Mouse (Mus musculus) kidney, embryonic 16.5 days (tissue): ENCODE results near the gene Xpo4. TPM values are rescaled to one million over a fixed set of nuclear protein-coding genes. Genes with fewer than 3 reads are reported as not detected.
A peak's percentile ranks its signal among the peaks of the same experiment; 100 is the strongest.

ENCODE experiments used
- ATAC-seq: fragments of 200-750 bp; cut with Nextera tagmentation; 2 replicates; pipeline ENCODE4 v1.8.0; 2017; ENCODE audit warnings: moderate TSS enrichment; ENCODE audit not compliant: low FRiP score, low TSS enrichment
- H3K27ac ChIP-seq: fragments of 300-500 bp; sonication (generic); 2 replicates; pipeline ENCODE4 v1.5.1; 2014; ENCODE audit warnings: low read length
- H3K27me3 ChIP-seq: fragments of 300-500 bp; sonication (generic); 2 replicates; pipeline ENCODE4 v1.6.1; 2014; ENCODE audit warnings: low read length, control low read depth, mixed read lengths; ENCODE audit not compliant: insufficient read depth
- H3K36me3 ChIP-seq: fragments of 300-500 bp; sonication (generic); 2 replicates; pipeline ENCODE4 v1.6.1; 2014; ENCODE audit warnings: low read length, control low read depth, mixed read lengths; ENCODE audit not compliant: insufficient read depth
- H3K4me1 ChIP-seq: fragments of 300-500 bp; sonication (generic); 2 replicates; pipeline ENCODE4 v1.6.1; 2014; ENCODE audit warnings: low read length, control low read depth, mixed read lengths; ENCODE audit not compliant: insufficient read depth
- H3K4me2 ChIP-seq: fragments of 300-500 bp; sonication (generic); replicated peaks from 2 replicates; pipeline ENCODE4 v1.6.1; 2014; ENCODE audit warnings: low read depth, low read length
- H3K4me3 ChIP-seq: fragments of 300-500 bp; sonication (generic); 2 replicates; pipeline ENCODE4 v1.5.1; 2014; ENCODE audit warnings: mild to moderate bottlenecking, low read length
- H3K9ac ChIP-seq: fragments of 300-500 bp; sonication (generic); replicated peaks from 2 replicates; pipeline ENCODE4 v1.6.1; 2014; ENCODE audit warnings: low read length
- H3K9me3 ChIP-seq: fragments of 300-500 bp; sonication (generic); 2 replicates; pipeline ENCODE4 v1.6.1; 2016; ENCODE audit warnings: low read length, control low read depth
- WGBS: fragments of 180-500 bp; shearing (Covaris S2); extraction: QIAGEN DNeasy Blood & Tissue Kit; methylation state at CpG from one replicate; pipeline ENCODE4 v1.1.7; 2014; 5-methylcytosine and 5-hydroxymethylcytosine counted together
- polyA plus RNA-seq: library from polyadenylated mRNA; unstranded; fragments of >200 nt; fragmentation: Nextera tagmentation; extraction: Ambion mirVana; gene quantifications from 2 replicates; pipeline ENCODE4 v1.2.1, GENCODE M21; 2015

Gene Xpo4
- polyA plus RNA-seq, 1 experiment from 2014 or later, result 19.8 TPM

GRCm38 (mm10) chr14:57552945-57553344, 112.3 kb downstream of the Xpo4 start:
- Histone ChIP-seq H3K4me2 (no peak overlapping the region), H3K9me3 (no peaks in the 10 kb centered on the region), H3K27ac (no peak overlapping the region), H3K36me3 (0 out of 2 replicates have a peak, but pooled peaks cover 8% of the 10 kb centered on the region), H3K4me1 (no peaks in the 10 kb centered on the region), H3K9ac (no peak overlapping the region), H3K4me3 (no peak overlapping the region), H3K27me3 (no peaks in the 10 kb centered on the region)
- ATAC-seq, result no peak

GRCm38 (mm10) chr14:57547062-57547461, 118.2 kb downstream of the Xpo4 start:
- H3K4me2 ChIP-seq, result no peak overlapping the region
- ATAC-seq, result no peak
- 0 out of 2 replicates have a peak, but pooled peaks cover 5% of the 10 kb centered on the region for H3K36me3 ChIP-seq
- WGBS, result 68% methylated on average over 5 of the region's 5 CpGs
- H3K4me1 ChIP-seq, result 0 out of 2 replicates have a peak, but pooled peaks cover 6% of the 10 kb centered on the region
- H3K27me3 ChIP-seq, result no peaks in the 10 kb centered on the region
- H3K27ac ChIP-seq, result no peak overlapping the region
- H3K9ac ChIP-seq, result no peak overlapping the region
- H3K4me3 ChIP-seq, result no peak overlapping the region
- no peaks in the 10 kb centered on the region for H3K9me3 ChIP-seq

DNA sequence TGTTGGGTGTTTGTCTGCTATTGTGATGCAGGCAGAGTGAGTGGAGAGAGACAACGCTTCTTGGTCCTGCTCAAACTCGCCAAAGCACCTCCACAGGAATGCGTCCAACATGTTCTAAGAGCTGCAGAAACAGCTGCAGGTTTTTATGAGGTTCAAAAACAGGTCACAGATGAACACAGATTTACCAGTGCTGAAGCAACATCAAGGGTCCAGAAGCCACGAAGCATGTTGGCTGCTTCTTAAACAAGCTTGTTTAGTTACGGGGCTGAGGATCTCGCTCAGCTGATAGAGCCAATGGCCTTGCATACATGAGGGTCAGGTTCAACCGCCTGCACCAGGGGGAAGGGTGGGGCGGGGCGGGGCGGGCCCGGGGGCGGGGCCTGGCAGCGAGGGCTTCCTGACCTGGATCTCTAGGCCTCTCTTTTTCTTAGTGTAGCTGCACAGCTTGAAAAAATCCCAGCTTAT, 118.6 kb downstream of the Xpo4 start:
- Histone ChIP-seq H3K4me3 (no peak overlapping the region), H3K9me3 (no peaks in the 10 kb centered on the region), H3K9ac (no peak overlapping the region), H3K36me3 (0 out of 2 replicates have a peak, but pooled peaks cover 5% of the 10 kb centered on the region), H3K27me3 (no peaks in the 10 kb centered on the region), H3K27ac (0 out of 2 replicates have a peak overlapping the region, but pooled peaks have one; percentile 23), H3K4me1 (0 out of 2 replicates have a peak, but pooled peaks cover 6% of the 10 kb centered on the region), H3K4me2 (peak overlapping the region; percentile 17; the same call in 1 of the 2 replicates)
- 15% methylated on average over 13 of the region's 13 CpGs for WGBS
- peak; percentile 82 for ATAC-seq

- 84% methylated on average over 8 of the region's 8 CpGs for WGBS
- no peak for ATAC-seq
Measured at GRCm38 (mm10) chr14:57546131-57546530, 119.1 kb downstream of the Xpo4 start.

DNA sequence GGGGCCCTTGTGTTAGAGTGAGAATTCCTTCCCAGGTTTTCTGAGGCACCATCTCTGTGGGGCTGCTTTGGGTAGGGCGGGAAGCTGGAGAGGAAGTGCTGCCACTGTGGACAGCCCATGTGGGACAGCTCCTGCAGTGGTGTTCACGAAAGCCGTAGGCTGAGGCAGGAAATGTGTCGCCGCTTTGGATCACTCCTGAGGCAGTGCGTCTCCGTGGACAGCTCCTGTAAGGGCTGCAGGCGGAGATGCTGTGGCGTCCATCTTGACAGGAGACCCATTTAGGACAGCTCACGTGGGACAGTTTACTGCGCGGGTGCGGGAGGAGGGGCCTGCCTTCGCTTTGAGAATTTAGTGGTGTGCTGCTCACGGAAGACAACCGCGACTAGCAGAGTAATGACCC, 119.7 kb downstream of the Xpo4 start:
- Histone ChIP-seq H3K27me3 (no peaks in the 10 kb centered on the region), H3K4me3 (no peak overlapping the region), H3K9ac (no peak overlapping the region), H3K9me3 (no peaks in the 10 kb centered on the region), H3K36me3 (0 out of 2 replicates have a peak, but pooled peaks cover 5% of the 10 kb centered on the region), H3K4me2 (no peak overlapping the region), H3K4me1 (0 out of 2 replicates have a peak, but pooled peaks cover 6% of the 10 kb centered on the region), H3K27ac (no peak overlapping the region)
- WGBS, result 80% methylated on average over 17 of the region's 17 CpGs
- ATAC-seq, result no peak

More at GRCm38 (mm10) chr14:57546131-57546530, 119.1 kb downstream of the Xpo4 start:
- no peaks in the 10 kb centered on the region for H3K27me3 ChIP-seq
- H3K4me3 ChIP-seq, result no peak overlapping the region
- no peaks in the 10 kb centered on the region for H3K9me3 ChIP-seq
- 0 out of 2 replicates have a peak, but pooled peaks cover 6% of the 10 kb centered on the region for H3K4me1 ChIP-seq
- no peak overlapping the region for H3K9ac ChIP-seq
- H3K36me3 ChIP-seq, result 0 out of 2 replicates have a peak, but pooled peaks cover 5% of the 10 kb centered on the region
- 0 out of 2 replicates have a peak overlapping the region, but pooled peaks have one; percentile 23 for H3K27ac ChIP-seq
- no peak overlapping the region for H3K4me2 ChIP-seq

DNA sequence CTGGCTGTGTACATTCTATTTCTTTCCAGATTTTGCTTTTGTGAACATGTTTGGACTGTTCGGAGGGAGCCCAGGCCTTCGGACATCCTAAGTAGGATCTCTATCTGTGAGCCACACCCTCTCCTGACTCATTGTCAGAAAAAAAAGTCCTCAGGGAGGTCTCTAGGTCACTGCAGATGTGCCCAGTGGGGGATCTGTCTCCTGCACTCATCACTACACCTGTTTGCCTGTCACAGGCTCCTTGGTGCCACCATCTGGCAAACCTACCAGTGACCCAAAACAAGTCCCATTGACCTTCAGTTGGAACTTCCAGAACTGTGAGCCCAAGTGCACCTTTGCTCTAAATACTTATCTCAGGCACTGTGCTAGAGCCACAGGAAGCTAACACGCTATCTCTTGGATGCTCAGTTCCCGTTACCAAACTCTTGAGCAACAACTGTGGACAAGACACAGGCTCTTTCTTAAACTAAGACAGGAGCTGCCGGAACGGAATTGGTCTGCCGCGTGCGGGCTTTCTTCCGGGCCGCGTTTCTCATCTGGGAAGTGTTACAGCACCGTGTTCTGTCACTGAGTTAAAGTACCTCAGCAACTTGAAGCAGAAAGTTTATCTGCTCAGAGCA, 121.7 kb downstream of the Xpo4 start:
- Histone ChIP-seq H3K4me2 (no peak overlapping the region), H3K36me3 (0 out of 2 replicates have a peak, but pooled peaks cover 4% of the 10 kb centered on the region), H3K27me3 (no peaks in the 10 kb centered on the region), H3K9me3 (no peaks in the 10 kb centered on the region), H3K27ac (no peak overlapping the region), H3K9ac (no peak overlapping the region), H3K4me1 (0 out of 2 replicates have a peak, but pooled peaks cover 6% of the 10 kb centered on the region), H3K4me3 (no peak overlapping the region)
- WGBS, result 86% methylated on average over 13 of the region's 13 CpGs
- no peak for ATAC-seq

GRCm38 (mm10) chr14:57542231-57542630, 123.0 kb downstream of the Xpo4 start:
- no peaks in the 10 kb centered on the region for H3K9me3 ChIP-seq
- 0 out of 2 replicates have a peak, but pooled peaks cover 6% of the 10 kb centered on the region for H3K4me1 ChIP-seq
- no peak overlapping the region for H3K27ac ChIP-seq
- H3K9ac ChIP-seq, result no peak overlapping the region
- H3K4me2 ChIP-seq, result no peak overlapping the region
- no peaks in the 10 kb centered on the region for H3K27me3 ChIP-seq
- no peak overlapping the region for H3K4me3 ChIP-seq
- ATAC-seq, result no peak
- H3K36me3 ChIP-seq, result no peaks in the 10 kb centered on the region
- 73% methylated on average over 34 of the region's 34 CpGs for WGBS

- Histone ChIP-seq H3K9ac (no peak overlapping the region), H3K27ac (no peak overlapping the region), H3K27me3 (no peaks in the 10 kb centered on the region), H3K9me3 (no peaks in the 10 kb centered on the region), H3K36me3 (no peaks in the 10 kb centered on the region), H3K4me2 (no peak overlapping the region), H3K4me3 (no peak overlapping the region), H3K4me1 (peaks cover 9% of the 10 kb centered on the region)
- WGBS, result 88% methylated on average over 11 of the region's 11 CpGs
- ATAC-seq, result no peak
Measured at GRCm38 (mm10) chr14:57540683-57541082, 124.5 kb downstream of the Xpo4 start.

DNA sequence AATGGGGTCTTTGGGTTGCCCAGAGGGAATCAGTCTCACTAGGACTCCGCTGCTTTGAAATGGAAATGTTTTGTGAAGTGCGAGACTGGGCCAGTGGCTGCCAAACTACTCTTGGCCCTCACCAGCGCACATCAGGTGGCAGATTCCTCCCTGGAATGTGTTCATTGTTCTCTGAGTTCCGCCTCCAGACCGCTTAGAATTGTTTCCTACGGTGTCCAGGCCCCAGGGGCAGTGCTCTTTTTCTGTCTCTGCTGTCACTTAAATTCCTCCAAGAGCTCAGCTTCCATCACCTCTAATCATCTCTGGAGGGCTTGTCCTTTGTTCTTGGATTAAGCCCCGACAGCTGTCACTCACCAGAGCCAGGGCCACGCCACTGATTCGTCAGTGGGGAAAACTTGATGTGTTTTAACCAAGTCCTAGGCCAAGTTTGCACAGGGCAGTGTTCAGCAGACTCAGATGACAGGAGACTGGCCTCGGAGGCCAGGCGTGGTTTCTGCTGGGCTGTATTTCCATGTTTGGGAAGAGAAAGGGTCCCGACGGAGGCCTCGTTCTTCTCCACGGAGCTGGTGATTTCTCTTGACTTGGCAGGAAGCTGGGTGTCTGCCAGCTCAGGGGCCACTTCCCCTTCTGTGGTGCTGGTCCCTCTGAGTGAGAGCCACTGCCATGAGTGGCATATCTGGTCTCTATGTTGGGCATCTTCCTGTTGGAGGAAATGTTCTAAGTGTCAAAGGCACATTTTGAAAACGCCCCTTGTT, 127.8 kb downstream of the Xpo4 start:
- H3K9me3 ChIP-seq, result no peaks in the 10 kb centered on the region
- H3K27ac ChIP-seq, result no peak overlapping the region
- H3K9ac ChIP-seq, result 0 out of 2 replicates have a peak overlapping the region, but pooled peaks have one; percentile 14
- no peak overlapping the region for H3K4me2 ChIP-seq
- H3K4me1 ChIP-seq, result peaks cover 17% of the 10 kb centered on the region
- H3K27me3 ChIP-seq, result 0 out of 2 replicates have a peak, but pooled peaks cover 3% of the 10 kb centered on the region
- ATAC-seq, result no peak
- 29% methylated on average over 16 of the region's 16 CpGs for WGBS
- no peaks in the 10 kb centered on the region for H3K36me3 ChIP-seq
- no peak overlapping the region for H3K4me3 ChIP-seq
